Mouse (Mus musculus): ENCODE data around the gene Gm17617.

DNA sequence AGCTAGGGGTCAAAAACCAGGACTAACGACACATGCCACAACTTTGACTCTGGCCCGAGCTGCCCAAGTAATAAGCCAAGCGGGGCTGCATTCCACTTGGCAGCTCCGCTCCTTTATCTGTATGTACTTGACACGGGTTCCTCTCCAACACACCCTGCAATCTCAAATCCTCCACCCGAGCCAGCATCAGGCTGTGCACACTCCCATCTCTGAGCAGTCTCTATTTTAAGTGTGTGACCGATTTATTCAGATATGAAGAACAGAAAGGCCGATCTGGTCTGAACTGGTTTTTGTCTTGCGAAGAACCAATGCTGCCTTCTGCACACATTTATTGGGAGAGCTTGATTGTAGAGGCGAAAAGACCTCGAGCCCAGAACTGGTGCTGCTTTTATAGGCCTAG is 31.7 kb downstream of the Gm17617 start:
- TF ChIP-seq POLR2A (IDR thresholded peaks at IDR 0.05; ENCODE audit: insufficient read length, low read depth) = no peak
- TF ChIP-seq TCF12 (IDR thresholded peaks at IDR 0.05; ENCODE audit: insufficient read depth, poor library complexity, severe bottlenecking) = no peak
